Mouse (Mus musculus) cortical plate, adult 2 months (tissue): ENCODE data around the gene Bach2.

Experiments used
- CTCF ChIP-seq: fragments of 200-500 bp; IDR thresholded peaks from 2 replicates; pipeline ENCODE4 v1.5.1; 2011; ENCODE audit warnings: mild to moderate bottlenecking, control low read depth, low read length; ENCODE audit not compliant: insufficient read depth; ENCODE audit errors: extremely low read depth
- POLR2A ChIP-seq: fragments of 200-500 bp; IDR thresholded peaks from 2 replicates; pipeline ENCODE4 v1.6.1; 2011; ENCODE audit warnings: mild to moderate bottlenecking, low read length, control low read depth; ENCODE audit not compliant: insufficient read depth; ENCODE audit errors: extremely low read depth

DNA sequence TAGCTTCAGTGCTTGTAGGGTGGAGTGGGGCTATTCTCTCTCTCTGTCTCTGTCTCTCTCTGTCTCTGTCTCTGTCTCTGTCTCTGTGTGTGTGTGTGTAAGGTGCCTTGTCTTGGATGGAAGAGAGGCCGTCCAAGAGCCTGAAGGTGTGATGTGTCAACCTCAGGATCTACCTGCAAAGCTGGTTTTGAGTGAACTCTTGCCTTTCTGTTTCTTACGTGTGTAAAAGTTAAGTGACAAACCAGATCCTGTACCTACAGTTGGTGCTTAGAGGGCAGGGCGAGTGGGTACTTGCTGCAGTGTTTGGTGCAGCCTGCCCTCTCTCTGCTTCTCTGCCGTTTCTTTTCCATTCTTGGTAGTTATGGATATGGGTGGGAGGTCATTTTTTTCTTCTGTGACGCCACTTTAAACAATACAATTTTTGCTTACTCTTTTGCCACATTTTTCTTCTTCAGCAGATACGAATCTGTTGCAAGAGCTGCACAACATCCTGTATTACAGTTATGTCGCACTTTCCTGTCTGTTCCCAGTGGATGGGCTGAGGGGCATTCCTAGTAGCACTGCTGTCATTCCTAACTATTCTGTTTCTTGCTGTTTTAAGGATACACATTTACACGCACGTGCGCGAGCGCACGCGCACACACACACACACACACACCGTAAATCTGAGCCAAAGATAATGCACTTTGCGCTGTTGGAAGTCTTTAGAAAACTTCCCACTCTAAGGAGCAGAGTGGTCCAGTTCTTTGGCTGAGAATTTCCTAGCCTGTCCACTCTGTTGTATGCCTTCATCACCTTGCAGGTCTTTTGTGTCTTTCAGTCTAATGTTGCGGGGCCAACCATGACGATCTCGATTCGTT is 24.5 kb downstream of the Bach2 start:
- TF ChIP-seq CTCF (no peak), POLR2A (no peak)
